Mouse (Mus musculus) subcutaneous adipose tissue, adult 2 months (tissue): Measurements from ENCODE around the gene 2810006K23Rik. TPM values are rescaled to one million over a fixed set of nuclear protein-coding genes. Genes with fewer than 3 reads are reported as not detected.

Source experiments
- polyA plus RNA-seq: library from polyadenylated mRNA; depleted of rRNA; stranded (reverse); fragments of >200 nt; gene quantifications from 2 replicates; pipeline ENCODE4 v1.2.3, GENCODE M21; 2012; ENCODE audit warnings: low replicate concordance; rRNA removed

Gene 2810006K23Rik
- 8.2 and 10.9 TPM in 2 replicates for polyA plus RNA-seq

GRCm38 (mm10) chr5:124327510-124328364 lies at the start of gene 2810006K23Rik, which contains the start of gene Mphosph9:
2810006K23Rik (plus strand) TSS chr5:124328089.
Mphosph9 (minus strand) TSS chr5:124327972.

GRCm38 (mm10) chr5:124362982-124363381 lies 35.1 kb downstream of the 2810006K23Rik start, which contains the start of gene Cdk2ap1:
Cdk2ap1 (minus strand) TSS chr5:124363082.

Other genes starting within 250 kb of the 2810006K23Rik start
- 8.1 and 16.8 TPM in 2 replicates for gene Abcb9, start 232.3 kb upstream of the 2810006K23Rik start, polyA plus RNA-seq
- gene Ogfod2, start 215.8 kb upstream of the 2810006K23Rik start, polyA plus RNA-seq: 43.3 and 53.1 TPM in 2 replicates
- gene Arl6ip4, start 212.0 kb upstream of the 2810006K23Rik start, polyA plus RNA-seq: 30.4 and 31.1 TPM in 2 replicates
- 54.4 and 54.8 TPM in 2 replicates for gene Pitpnm2, start 78.3 kb upstream of the 2810006K23Rik start, polyA plus RNA-seq
- gene Mphosph9, start 117 bp upstream of the 2810006K23Rik start, polyA plus RNA-seq: 2.2 and 5.1 TPM in 2 replicates
- 120 and 196 TPM in 2 replicates for gene Cdk2ap1, start 35.0 kb downstream of the 2810006K23Rik start, polyA plus RNA-seq
- 13.3 and 22.5 TPM in 2 replicates for gene Sbno1, start 97.9 kb downstream of the 2810006K23Rik start, polyA plus RNA-seq
- 84.6 and 114 TPM in 2 replicates for gene Kmt5a, start 111.8 kb downstream of the 2810006K23Rik start, polyA plus RNA-seq
- 29.6 and 41.9 TPM in 2 replicates for gene Rilpl2, start 150.3 kb downstream of the 2810006K23Rik start, polyA plus RNA-seq
- gene Snrnp35, start 155.0 kb downstream of the 2810006K23Rik start, polyA plus RNA-seq: 4.6 and 7.0 TPM in 2 replicates
- gene Rilpl1, start 203.3 kb downstream of the 2810006K23Rik start, polyA plus RNA-seq: 8.0 and 15.5 TPM in 2 replicates
- 125 and 160 TPM in 2 replicates for gene Tmed2, start 212.6 kb downstream of the 2810006K23Rik start, polyA plus RNA-seq
- gene Ddx55, start 224.8 kb downstream of the 2810006K23Rik start, polyA plus RNA-seq: 11.4 and 16.9 TPM in 2 replicates